Mouse (Mus musculus): ENCODE measurements around the gene Timm29.

- TF ChIP-seq CTCF (IDR thresholded peaks at IDR 0.05; ENCODE audit: low read depth) (no peak), EP300 (IDR thresholded peaks at IDR 0.05; ENCODE audit: low read depth) (no peak)
Measured at GRCm38 (mm10) chr9:21616232-21616781, 23.8 kb downstream of the Timm29 start.

All from heart, postnatal 0 days (tissue).